Mouse (Mus musculus) pancreas, adult 10 weeks (tissue): ENCODE measurements around the gene Smarcal1. TPM values are rescaled to one million over a fixed set of nuclear protein-coding genes. Genes with fewer than 3 reads are reported as not detected.

Experiments used
- polyA plus RNA-seq: library from polyadenylated mRNA; stranded (reverse); fragments of 350-450 nt; fragmentation: Illumina TruSeq; extraction: RNeasy Lipid Tissue Mini Kit (QIAGEN cat#74804); gene quantifications from one replicate; pipeline ENCODE4 v1.2.3, GENCODE M21; 2015; ENCODE audit warnings: low read depth, low replicate concordance; ENCODE audit not compliant: insufficient read depth

The Smarcal1 gene
- polyA plus RNA-seq: 4.0 TPM

GRCm38 (mm10) chr1:72582947-72583731, at the start of gene Smarcal1:
Gene Smarcal1 (plus strand): TSS chr1:72583251.

GRCm38 (mm10) chr1:72536611-72537351, 46.3 kb upstream of the Smarcal1 start, which contains the start of gene March4:
Gene March4 (minus strand): TSS chr1:72536930.

Other genes with a start within 250 kb of the Smarcal1 start
- 0.79 TPM for gene March4, start 46.3 kb upstream of the Smarcal1 start, polyA plus RNA-seq
- gene Ankar, start 117.3 kb downstream of the Smarcal1 start, polyA plus RNA-seq: not detected
- 687 TPM for gene Rpl37a, start 128.0 kb downstream of the Smarcal1 start, polyA plus RNA-seq
- gene Igfbp2, start 241.3 kb downstream of the Smarcal1 start, polyA plus RNA-seq: 3.0 TPM